Mouse (Mus musculus) lung, postnatal 0 days (tissue): Measurements from ENCODE around the gene Rgs3.

Source experiments
- CTCF ChIP-seq: IDR thresholded peaks from 2 replicates; pipeline ENCODE4 v1.5.1; 2016; ENCODE audit warnings: antibody characterized with exemption, mild to moderate bottlenecking
- EP300 ChIP-seq: IDR thresholded peaks from 2 replicates; pipeline ENCODE4 v1.6.1; 2016; ENCODE audit warnings: antibody characterized with exemption, mild to moderate bottlenecking, control low read depth

DNA sequence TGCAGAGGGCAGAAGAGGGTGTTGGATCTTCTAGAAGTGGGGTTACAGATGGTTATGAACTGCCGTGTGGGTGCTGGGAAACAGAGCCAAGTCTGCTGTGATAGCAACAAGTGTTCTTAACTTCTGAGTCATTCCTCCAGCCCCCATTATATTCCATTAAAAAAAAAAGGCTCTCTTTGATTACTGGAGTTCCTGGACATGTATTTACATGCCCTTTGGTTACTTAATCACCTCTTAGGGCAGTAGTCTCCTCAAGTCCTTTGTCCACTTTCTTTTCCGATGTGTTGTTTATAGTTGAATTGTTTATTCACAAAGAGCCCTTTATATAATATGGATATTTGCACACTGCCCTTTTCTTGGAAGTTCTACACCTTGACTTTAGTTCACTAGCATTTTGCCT lies 106.2 kb downstream of the Rgs3 start:
- TF ChIP-seq CTCF (no peak), EP300 (peak; percentile 68)
